In the genomic region with DNA sequence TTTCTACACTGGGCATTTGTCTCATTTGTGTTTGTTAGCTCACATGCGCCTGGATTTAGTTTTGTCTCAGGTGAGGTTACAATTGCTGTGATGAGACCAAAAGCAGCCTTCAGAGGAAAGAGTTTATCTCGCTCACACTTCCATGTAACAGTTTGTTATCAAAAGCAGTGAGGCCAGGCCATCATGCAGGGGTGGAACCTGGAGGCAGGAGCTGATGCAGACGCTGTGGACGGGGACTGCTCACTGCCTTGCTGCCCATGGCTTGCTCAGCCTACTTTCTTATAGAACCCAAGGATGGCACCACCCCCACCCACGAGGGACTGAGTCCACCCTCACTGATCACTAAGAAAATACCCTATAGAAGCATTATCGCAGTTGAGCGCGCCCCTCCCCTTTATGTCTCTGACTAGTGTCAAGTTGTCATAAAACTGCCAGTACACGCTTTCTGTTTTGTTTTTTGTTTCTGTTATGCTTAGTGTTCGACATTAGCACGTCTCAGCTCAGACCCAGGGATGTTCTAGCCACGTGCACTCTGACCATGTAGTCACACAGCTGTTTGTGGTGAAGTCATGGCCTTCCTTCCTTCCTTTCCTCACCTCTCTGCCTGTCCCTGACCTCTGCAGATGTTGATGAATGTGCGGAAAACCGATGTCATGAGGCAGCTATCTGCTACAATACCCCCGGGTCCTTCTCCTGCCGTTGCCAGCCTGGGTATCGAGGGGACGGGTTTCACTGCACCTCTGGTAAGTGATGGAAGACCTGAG, we compare ENCODE assay signal across 21 mouse cellular contexts. TPM values are rescaled to one million over a fixed set of nuclear protein-coding genes. Genes with fewer than 3 reads are reported as not detected.
DNase-seq lines count a peak whose midpoint lies in the region; ATAC-seq and TF ChIP-seq lines count a peak whose summit lies in the region.
"Had no signal": no experiment of that assay in that cellular context is flagged by ENCODE, and none has a peak within 500 bp of the region (broad histone marks: within the 10 kb centered on the region; RNA-seq: fewer than 3 reads in every experiment).

No protein-coding gene starts in this region.

- WGBS in kidney, adult 2 months: 72% methylated on average over 18 of the region's 18 CpGs
- 31% methylated on average over 18 of the region's 18 CpGs for WGBS in liver, embryonic 15.5 days (ENCODE audit: insufficient replicate concordance)

- no peak overlapping the region for H3K9ac ChIP-seq in liver, embryonic 15.5 days
- H3K9ac ChIP-seq: forebrain, embryonic 12.5 days; neural tube, embryonic 15.5 days had no signal

- H3K4me1 ChIP-seq in kidney, adult 2 months (ENCODE audit: control insufficient read depth, insufficient read depth, low read length): no peaks in the 10 kb centered on the region
- peaks cover 19% of the 10 kb centered on the region for H3K4me1 ChIP-seq in liver, embryonic 15.5 days (replicated peaks)
- H3K4me1 ChIP-seq: forebrain, embryonic 12.5 days; neural tube, embryonic 15.5 days had no signal

- H3K27ac ChIP-seq in kidney, adult 2 months (ENCODE audit: insufficient read depth, low read depth, low read length): no peak overlapping the region
- H3K27ac ChIP-seq in liver, embryonic 15.5 days (replicated peaks): no peak overlapping the region
- H3K27ac ChIP-seq: forebrain, embryonic 12.5 days; heart, embryonic 10.5 days; layer of hippocampus, adult 2 months; neural tube, embryonic 15.5 days; stomach, postnatal 0 days had no signal

- no peak for TF ChIP-seq POLR2A in kidney, adult 2 months (IDR thresholded peaks at IDR 0.05; ENCODE audit: low read depth, low read length)

- no peak for TF ChIP-seq CTCF in kidney, adult 2 months (conservative IDR thresholded peaks at IDR 0.05; ENCODE audit: insufficient read depth, insufficient read length, low read depth, low read length)

- DNase-seq in kidney, adult 2 months: peak; percentile 25
- DNase-seq in kidney, postnatal 25 days: no peak
- DNase-seq in 416B (ENCODE audit: low read depth): peak; percentile 55
- DNase-seq in frontal cortex, postnatal 10 days (ENCODE audit: low spot score in 2 of 2): no peak
- no peak for DNase-seq in cerebellum, postnatal 36 days
- DNase-seq: B cell, adult 2 months; cerebellum, adult 18-20 months; cerebellum, postnatal 25 days; layer of hippocampus, postnatal 36 days; lung, postnatal 10 days; right cerebral cortex, postnatal 25 days had no signal

- no peaks in the 10 kb centered on the region for H3K36me3 ChIP-seq in kidney, adult 2 months (ENCODE audit: control insufficient read depth, insufficient read depth, low read length)
- 0 out of 2 replicates have a peak, but pooled peaks cover 3% of the 10 kb centered on the region for H3K36me3 ChIP-seq in liver, embryonic 15.5 days (replicated peaks)
- H3K36me3 ChIP-seq: forebrain, embryonic 12.5 days; neural tube, embryonic 15.5 days had no signal

- no peaks in the 10 kb centered on the region for H3K9me3 ChIP-seq in liver, embryonic 15.5 days (replicated peaks)
- H3K9me3 ChIP-seq: forebrain, embryonic 12.5 days; heart, embryonic 10.5 days; neural tube, embryonic 15.5 days had no signal

- no peak overlapping the region for H3K4me3 ChIP-seq in kidney, adult 2 months (ENCODE audit: insufficient read depth, low read depth, low read length)
- no peak overlapping the region for H3K4me3 ChIP-seq in liver, embryonic 15.5 days (replicated peaks)
- H3K4me3 ChIP-seq: forebrain, embryonic 12.5 days; heart, embryonic 10.5 days; layer of hippocampus, adult 2 months; neural tube, embryonic 15.5 days had no signal

- peak overlapping the region; percentile 37 for H3K4me2 ChIP-seq in liver, embryonic 15.5 days
- H3K4me2 ChIP-seq: forebrain, embryonic 12.5 days; neural tube, embryonic 15.5 days had no signal

- ATAC-seq in granulocyte monocyte progenitor cell, adult 5-6 weeks (replicated peaks; ENCODE audit: poor library complexity, severe bottlenecking): peak; percentile 25; the same call in 1 of the 2 replicates
- no peak; the same call in 1 of the 2 replicates for ATAC-seq in liver, embryonic 15.5 days (ENCODE audit: insufficient read depth)
- ATAC-seq in erythroid progenitor cell, adult 5-6 weeks (replicated peaks; ENCODE audit: low FRiP score, poor library complexity, severe bottlenecking): no peak
- ATAC-seq: inflammation-experienced regulatory T-cells, adult 6 months; midbrain, embryonic 16.5 days had no signal

- H3K27me3 ChIP-seq in kidney, adult 2 months (replicated peaks; ENCODE audit: control insufficient read depth, insufficient read depth, low read length): no peaks in the 10 kb centered on the region
- no peaks in the 10 kb centered on the region for H3K27me3 ChIP-seq in liver, embryonic 15.5 days
- H3K27me3 ChIP-seq: forebrain, embryonic 12.5 days; neural tube, embryonic 15.5 days had no signal

RNA-seq across cellular contexts. Expression of a gene that starts 26.9 kb away (rescaled TPM):
- polyA plus RNA-seq in kidney, adult 2 months (2012; rRNA removed): 37.9 and 47.3 TPM in 2 replicates
- total RNA-seq in granulocyte monocyte progenitor cell, adult 5-6 weeks (2014; fragmentation: Nextera tagmentation): 142 and 146 TPM in 2 replicates
- 162 and 169 TPM in 2 replicates for total RNA-seq in granulocyte monocyte progenitor cell, adult 5-6 weeks (2017)
- 61.7 and 72.6 TPM in 2 replicates for polyA plus RNA-seq in liver, embryonic 15.5 days (2015; fragmentation: Nextera tagmentation; extraction: Ambion mirVana)
- total RNA-seq in erythroid progenitor cell, adult 5-6 weeks (2015; ENCODE audit: low replicate concordance): 53.2 and 58.7 TPM in 2 replicates
- 33.4 and 54.2 TPM in 2 replicates for total RNA-seq in erythroid progenitor cell, adult 5-6 weeks (2017; ENCODE audit: low replicate concordance)

RNA-seq across cellular contexts. Expression of a gene that starts 45.7 kb away (rescaled TPM):
- 17.6 and 21.4 TPM in 2 replicates for polyA plus RNA-seq in kidney, adult 2 months (2012; rRNA removed)
- total RNA-seq in granulocyte monocyte progenitor cell, adult 5-6 weeks (2014; fragmentation: Nextera tagmentation): not detected in 2 replicates
- total RNA-seq in granulocyte monocyte progenitor cell, adult 5-6 weeks (2017): 0.26 and 0.34 TPM in 2 replicates
- polyA plus RNA-seq in liver, embryonic 15.5 days (2015; fragmentation: Nextera tagmentation; extraction: Ambion mirVana): 12.8 and 13.1 TPM in 2 replicates
- 0.72 and 1.3 TPM in 2 replicates for total RNA-seq in erythroid progenitor cell, adult 5-6 weeks (2015; ENCODE audit: low replicate concordance)
- total RNA-seq in erythroid progenitor cell, adult 5-6 weeks (2017; ENCODE audit: low replicate concordance): 0.13 TPM in 1 of 2 replicates, not detected in the other

Comparison
In these comparisons a context has a peak if more than half of its experiments do, and no peak if none do; other contexts are left out.
1. DNase-seq: peak in kidney, adult 2 months (single experiment) and 416B (single experiment); none in kidney, postnatal 25 days (0 of 2), frontal cortex, postnatal 10 days (0 of 2) and cerebellum, postnatal 36 days (0 of 2).